Mouse (Mus musculus): Measurements from ENCODE around the gene Cdk6. TPM values are rescaled to one million over a fixed set of nuclear protein-coding genes. Genes with fewer than 3 reads are reported as not detected.
"Not testable (repeated sequence)": the region's sequence is repeated elsewhere in the genome, so short reads cannot be mapped to it uniquely, and the experiment has no call there.

The Cdk6 gene
- polyA plus RNA-seq, 1 experiment, result 10.0 TPM

- DNase-seq (ENCODE audit: low read depth), result peak; percentile 93
- no peak for TF ChIP-seq CTCF (IDR thresholded peaks at IDR 0.05; ENCODE audit: borderline replicate concordance, extremely low read depth, insufficient read depth, insufficient read length)
- no peak for TF ChIP-seq POLR2A (IDR thresholded peaks at IDR 0.05; ENCODE audit: borderline replicate concordance, extremely low read depth, insufficient read depth, insufficient read length, poor library complexity, severe bottlenecking)
These were observed 63.8 kb downstream of the Cdk6 start for GRCm38 (mm10) chr5:3405102-3405501.

GRCm38 (mm10) chr5:3405503-3405902, 64.2 kb downstream of the Cdk6 start:
- no peak for DNase-seq (ENCODE audit: low read depth)
- TF ChIP-seq CTCF (IDR thresholded peaks at IDR 0.05; ENCODE audit: borderline replicate concordance, extremely low read depth, insufficient read depth, insufficient read length) (no peak), POLR2A (IDR thresholded peaks at IDR 0.05; ENCODE audit: borderline replicate concordance, extremely low read depth, insufficient read depth, insufficient read length, poor library complexity, severe bottlenecking) (no peak)

- no peak for DNase-seq (ENCODE audit: low read depth)
- no peak for TF ChIP-seq CTCF (IDR thresholded peaks at IDR 0.05; ENCODE audit: borderline replicate concordance, extremely low read depth, insufficient read depth, insufficient read length)
- TF ChIP-seq POLR2A (IDR thresholded peaks at IDR 0.05; ENCODE audit: borderline replicate concordance, extremely low read depth, insufficient read depth, insufficient read length, poor library complexity, severe bottlenecking), result no peak
These were observed 66.6 kb downstream of the Cdk6 start for GRCm38 (mm10) chr5:3407926-3408325.

GRCm38 (mm10) chr5:3418183-3418582, 76.9 kb downstream of the Cdk6 start:
- DNase-seq (ENCODE audit: low read depth), result not testable (repeated sequence)

GRCm38 (mm10) chr5:3420094-3420831, 79.0 kb downstream of the Cdk6 start:
- DNase-seq (ENCODE audit: low read depth), result no peak
- TF ChIP-seq CTCF (IDR thresholded peaks at IDR 0.05; ENCODE audit: borderline replicate concordance, extremely low read depth, insufficient read depth, insufficient read length) (no peak), POLR2A (IDR thresholded peaks at IDR 0.05; ENCODE audit: borderline replicate concordance, extremely low read depth, insufficient read depth, insufficient read length, poor library complexity, severe bottlenecking) (no peak)

GRCm38 (mm10) chr5:3420832-3421228, 79.5 kb downstream of the Cdk6 start:
- no peak for TF ChIP-seq CTCF (IDR thresholded peaks at IDR 0.05; ENCODE audit: borderline replicate concordance, extremely low read depth, insufficient read depth, insufficient read length)
- TF ChIP-seq POLR2A (IDR thresholded peaks at IDR 0.05; ENCODE audit: borderline replicate concordance, extremely low read depth, insufficient read depth, insufficient read length, poor library complexity, severe bottlenecking), result no peak
- no peak for DNase-seq (ENCODE audit: low read depth)

- not testable (repeated sequence) for DNase-seq (ENCODE audit: low read depth)
These were observed 91.9 kb downstream of the Cdk6 start for GRCm38 (mm10) chr5:3433131-3433700.

- not testable (repeated sequence) for DNase-seq (ENCODE audit: low read depth)
These were observed 92.8 kb downstream of the Cdk6 start for GRCm38 (mm10) chr5:3434105-3434504.

GRCm38 (mm10) chr5:3438453-3439003, 97.2 kb downstream of the Cdk6 start:
- DNase-seq (ENCODE audit: low read depth), result not testable (repeated sequence)

GRCm38 (mm10) chr5:3439386-3439785, 98.1 kb downstream of the Cdk6 start:
- DNase-seq (ENCODE audit: low read depth), result not testable (repeated sequence)

GRCm38 (mm10) chr5:3442524-3442923, 101.2 kb downstream of the Cdk6 start:
- not testable (repeated sequence) for DNase-seq (ENCODE audit: low read depth)

GRCm38 (mm10) chr5:3451233-3451632, 109.9 kb downstream of the Cdk6 start:
- peak; percentile 87 for DNase-seq (ENCODE audit: low read depth)

GRCm38 (mm10) chr5:3453946-3454345, 112.7 kb downstream of the Cdk6 start:
- DNase-seq (ENCODE audit: low read depth), result peak; percentile 67

- DNase-seq (ENCODE audit: low read depth), result no peak
- TF ChIP-seq POLR2A (IDR thresholded peaks at IDR 0.05; ENCODE audit: borderline replicate concordance, extremely low read depth, insufficient read depth, insufficient read length, poor library complexity, severe bottlenecking), result no peak
- TF ChIP-seq CTCF (IDR thresholded peaks at IDR 0.05; ENCODE audit: borderline replicate concordance, extremely low read depth, insufficient read depth, insufficient read length), result no peak
These were observed 119.6 kb downstream of the Cdk6 start for GRCm38 (mm10) chr5:3460907-3461306.
